Mouse (Mus musculus): Measurements from ENCODE around the gene Ranbp17.
A peak's percentile ranks its signal among the peaks of the same experiment; 100 is the strongest.

Gene Ranbp17

DNA sequence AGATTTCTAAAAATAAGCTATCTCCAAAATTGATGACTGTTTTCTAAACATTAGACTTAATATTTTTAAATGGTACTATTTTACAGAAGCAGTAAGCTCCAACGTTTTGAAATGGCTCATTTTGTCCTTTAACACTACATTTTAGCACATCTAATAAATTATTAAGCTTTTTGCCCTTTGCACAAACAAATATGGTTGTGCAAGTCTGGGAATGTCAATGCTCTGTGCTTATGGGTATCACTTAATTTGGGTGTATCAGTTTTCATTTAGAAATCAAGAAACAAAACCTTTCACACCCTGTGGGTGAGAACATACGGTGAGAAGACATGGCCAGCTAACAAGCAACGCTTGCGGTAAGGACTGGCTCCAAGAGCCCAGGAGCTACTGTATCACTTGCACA lies 108.9 kb downstream of the Ranbp17 start:
- DNase-seq, result no peak

DNA sequence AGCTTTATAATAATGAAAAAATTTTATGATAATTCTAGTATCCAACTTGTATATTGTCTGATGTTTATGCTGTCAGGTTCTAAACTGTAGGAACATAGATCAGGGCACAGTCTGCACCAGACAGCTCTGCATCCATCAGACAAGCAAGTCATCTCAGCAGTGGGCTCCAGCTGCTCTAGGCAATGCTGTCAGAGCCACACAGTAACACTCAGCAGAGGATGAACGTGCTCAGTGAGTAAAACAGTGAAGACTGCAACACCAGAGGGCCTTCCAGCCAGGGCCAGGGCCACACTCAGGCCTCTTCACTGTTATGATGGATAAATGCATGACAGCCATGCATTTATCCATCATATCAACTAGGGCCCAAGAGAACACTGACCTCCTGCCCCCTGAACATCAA lies 114.2 kb downstream of the Ranbp17 start:
- no peak for DNase-seq

DNA sequence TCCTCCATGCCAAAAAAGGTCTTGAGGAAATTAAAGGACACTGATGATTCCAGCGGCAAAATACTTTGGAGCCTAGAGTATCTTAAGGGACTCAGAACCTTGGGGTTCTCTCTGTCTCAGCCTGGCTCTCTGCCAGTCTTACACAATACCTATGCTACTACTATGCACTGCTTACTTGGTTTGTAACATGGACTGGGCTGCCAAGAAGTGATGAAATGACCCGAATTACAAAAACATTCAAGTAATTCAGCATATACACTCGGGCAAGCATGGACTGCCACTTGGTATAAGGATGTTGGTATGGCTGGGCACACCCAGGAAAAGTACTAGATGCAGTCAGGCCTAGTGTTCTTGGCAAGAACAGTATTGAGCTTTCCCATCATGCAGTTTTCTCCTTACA lies 114.8 kb downstream of the Ranbp17 start:
- DNase-seq, result no peak

DNA sequence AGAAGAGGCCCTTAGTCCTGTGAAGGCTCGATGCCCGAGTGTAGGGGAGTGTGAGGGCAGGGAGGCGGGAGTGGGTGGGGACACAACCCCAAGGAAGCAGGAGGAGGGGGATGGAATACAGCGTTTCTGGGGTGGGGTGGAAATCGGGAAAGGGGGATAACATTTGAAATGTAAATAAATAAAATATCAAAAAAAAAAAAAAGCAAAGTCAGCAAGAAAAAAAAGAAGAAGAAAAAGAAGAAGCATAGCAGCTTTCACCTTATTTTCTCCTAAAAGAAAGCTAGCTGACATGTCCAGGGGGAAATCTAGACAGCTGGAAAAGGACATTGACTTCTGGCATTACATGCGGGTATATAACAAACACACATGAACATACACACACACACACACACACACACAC lies 117.3 kb downstream of the Ranbp17 start:
- DNase-seq, result no peak

DNA sequence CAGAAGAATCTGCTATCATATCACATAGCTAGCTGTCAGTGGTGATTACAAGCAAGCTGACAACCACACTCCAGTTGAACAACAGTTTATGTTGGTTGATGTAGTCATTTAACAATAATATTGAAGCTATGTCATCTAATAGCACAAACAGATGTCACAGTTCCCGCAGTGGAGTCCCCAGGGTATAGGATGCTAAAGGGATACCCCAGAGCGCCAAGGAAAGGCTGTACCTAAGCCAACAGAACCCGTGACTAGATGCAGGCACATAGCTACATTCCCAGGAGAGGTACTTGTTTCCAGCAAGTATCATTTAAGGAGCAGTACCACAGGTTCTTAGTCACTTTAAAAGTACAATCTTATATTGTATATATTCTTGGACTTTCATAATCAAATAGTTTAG lies 119.5 kb downstream of the Ranbp17 start:
- no peak for DNase-seq

DNA sequence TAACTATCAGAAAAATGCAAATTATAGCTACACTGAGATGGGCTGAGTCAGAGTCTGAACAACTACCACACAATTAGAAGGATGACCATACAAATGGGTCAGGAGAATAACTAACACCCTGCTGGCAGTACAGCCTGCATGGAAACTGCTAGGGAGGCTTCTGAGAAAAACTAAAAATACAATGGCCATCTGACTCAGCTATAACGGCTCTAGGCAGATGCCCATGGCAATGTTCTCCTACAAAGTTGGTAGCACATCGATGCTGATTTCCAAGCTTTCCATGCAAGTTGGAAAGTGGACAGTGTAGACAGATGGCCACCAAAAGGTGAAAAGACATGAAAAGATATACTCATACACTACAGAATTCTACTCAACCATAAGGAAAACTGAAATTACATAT lies 124.9 kb downstream of the Ranbp17 start:
- no peak for DNase-seq

DNA sequence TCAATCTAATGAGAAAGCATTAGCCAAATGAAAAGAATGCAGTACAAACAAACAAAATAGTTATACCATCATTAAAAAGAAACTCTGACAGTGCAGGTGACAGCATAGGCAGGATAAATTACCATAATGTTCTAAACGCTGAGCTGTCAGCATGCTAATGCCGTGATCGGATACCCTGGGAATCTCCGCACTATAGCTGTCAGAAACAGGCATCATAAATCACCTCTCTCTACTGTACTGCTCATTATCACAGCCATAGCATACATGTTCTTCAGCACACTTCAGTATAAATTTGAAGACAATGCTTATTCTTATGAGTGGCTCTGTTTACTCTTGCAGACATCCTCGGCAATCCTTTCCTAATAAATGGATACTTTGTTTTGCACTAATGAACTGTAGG lies 151.7 kb downstream of the Ranbp17 start:
- DNase-seq, result no peak

DNA sequence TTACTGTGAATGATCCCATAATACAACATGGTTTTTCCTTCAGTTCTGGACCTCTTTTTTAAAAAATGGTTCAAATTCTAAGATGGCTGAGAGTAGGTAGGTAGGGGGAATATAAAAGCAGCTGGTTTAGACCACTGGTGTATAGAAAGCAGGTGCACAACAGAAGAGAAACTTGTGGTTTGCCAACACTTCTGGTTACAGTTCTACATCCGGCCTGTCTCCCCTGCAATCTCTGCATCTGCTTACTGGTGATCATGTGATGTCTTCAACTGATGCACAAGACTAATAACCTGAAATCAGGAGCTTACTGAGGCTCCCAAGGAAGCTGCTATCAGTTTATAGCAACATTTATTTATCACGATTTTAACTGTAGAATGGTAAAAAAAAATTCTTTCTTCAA lies 164.3 kb downstream of the Ranbp17 start:
- no peak for DNase-seq

DNA sequence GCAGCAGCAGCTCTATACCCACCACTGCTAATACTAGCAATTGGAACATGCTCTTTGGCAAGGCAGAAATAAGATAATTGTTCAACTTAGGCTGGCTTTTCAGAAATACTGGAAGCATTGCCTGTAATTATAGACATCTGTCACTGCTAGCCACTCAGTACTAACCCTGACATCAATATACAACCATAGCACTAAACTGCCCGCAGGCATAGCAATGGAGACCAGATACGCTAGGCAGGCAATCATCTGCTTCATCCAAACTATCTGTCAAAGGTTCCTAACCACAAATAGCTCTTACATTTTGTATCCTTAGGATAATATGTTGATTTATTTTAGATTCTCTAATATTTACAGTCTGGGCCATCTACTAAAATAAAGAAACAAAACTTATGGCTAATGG lies 171.5 kb downstream of the Ranbp17 start:
- DNase-seq, result no peak

DNA sequence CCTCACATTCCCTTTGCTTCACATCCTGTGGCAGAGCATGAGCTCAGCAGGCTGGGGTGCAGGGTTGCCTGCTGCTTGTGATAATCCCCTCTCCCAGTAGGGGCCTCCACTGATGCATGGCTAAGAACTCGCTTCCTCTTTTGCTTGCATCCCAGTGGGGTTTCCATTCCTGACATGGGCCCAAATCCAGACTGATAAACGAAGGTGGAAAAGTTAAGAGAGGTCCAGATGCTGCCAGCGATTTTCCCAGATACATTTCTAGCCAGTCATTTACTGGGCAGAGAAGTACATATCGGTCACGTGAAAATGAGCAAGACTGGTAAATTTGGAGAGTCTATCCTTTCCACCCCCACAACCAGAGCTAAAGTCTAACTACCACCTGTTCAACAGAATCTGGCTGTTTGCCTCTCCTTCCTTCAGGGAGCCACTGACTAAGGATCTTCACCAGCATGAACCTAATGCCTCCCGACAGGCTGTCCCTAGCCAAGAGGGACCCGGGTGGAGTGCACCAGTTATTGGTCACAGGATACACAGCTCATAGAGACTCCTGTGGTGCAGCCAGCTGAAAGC lies 176.9 kb downstream of the Ranbp17 start:
- peak in 1 of 2 experiments; percentile 37 for DNase-seq

DNA sequence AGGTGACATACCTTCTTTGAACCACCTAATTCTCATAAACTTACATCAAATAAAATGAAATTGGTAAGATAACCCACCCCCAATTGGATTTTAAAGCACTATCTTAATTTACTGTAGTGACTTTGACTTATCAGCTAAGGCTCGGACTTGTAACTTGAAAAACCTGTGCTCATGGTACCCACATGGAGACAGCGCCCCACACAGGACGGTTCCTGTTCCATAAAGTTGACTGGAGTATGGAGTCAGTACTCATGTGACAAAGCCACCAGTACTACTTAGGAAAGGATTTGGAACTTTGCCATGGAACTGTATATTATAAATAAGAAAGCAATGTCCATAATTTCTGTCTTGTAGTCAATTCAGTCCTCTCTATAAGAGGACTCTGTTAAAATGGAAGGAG lies 177.9 kb downstream of the Ranbp17 start:
- no peak for DNase-seq

DNA sequence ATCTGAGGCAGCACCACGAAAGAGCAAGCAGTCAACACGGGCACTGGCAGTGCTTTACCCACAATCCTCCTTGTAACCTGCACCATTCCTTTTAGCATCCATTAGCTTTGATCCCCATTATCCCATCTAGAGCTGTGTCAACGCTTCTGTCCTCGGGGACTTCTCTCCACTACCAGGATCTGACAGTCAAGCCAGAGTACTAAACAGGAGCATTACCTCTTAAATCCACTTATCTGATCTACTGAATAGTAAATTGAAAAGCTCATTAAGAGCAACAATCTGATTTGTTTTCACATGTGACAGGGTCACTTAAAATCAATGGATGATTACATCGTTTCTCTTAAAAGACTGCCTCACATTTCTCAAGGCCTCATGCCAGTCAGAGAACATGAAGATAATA lies 181.4 kb downstream of the Ranbp17 start:
- DNase-seq, result no peak

DNA sequence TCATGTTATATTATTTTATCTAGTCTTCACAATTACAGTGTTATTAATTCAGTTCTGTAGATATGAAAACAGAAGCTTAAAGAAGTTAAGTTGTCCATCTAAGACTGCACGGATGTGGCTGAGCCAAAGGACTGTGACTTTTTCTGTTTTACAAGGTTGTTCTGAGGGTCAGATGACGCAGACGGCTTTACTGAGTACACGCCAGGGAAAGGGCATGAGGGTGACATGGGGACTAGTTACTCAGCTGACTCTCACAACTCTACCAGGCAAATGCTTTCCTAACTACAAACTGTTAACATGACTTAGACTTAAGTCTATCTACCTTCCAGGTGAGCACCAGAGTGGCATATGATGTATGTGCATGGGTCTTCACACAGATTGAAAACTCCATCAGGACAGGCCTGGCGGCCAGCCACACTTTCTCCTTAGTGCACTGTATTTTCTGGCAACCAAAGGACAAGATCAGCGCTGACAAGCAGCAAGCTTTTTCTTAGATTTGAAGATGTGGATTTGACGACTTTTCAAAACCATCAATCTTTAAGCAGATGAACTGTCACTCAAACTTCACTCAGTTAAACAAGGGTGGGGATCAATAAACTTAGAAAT lies 194.4 kb downstream of the Ranbp17 start:
- no peak for DNase-seq

DNA sequence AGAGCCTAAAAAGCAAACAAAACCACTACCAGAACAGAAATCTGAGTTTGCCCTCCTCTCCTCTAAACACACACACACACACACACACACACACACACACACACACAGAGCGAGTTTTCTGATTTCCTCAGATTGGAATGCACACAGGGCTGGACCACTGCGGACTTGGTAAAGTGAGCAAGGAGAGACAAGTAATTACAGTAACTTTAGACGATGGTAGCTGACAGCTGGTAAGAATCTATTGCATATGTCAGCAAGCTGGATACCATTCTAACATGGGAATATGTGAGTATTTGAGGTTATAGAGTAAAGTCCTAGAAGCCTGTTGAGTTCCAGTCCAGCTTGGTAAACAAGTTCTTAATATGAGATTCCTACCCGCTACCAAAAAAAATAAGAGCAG lies 204.0 kb downstream of the Ranbp17 start:
- DNase-seq, result no peak

DNA sequence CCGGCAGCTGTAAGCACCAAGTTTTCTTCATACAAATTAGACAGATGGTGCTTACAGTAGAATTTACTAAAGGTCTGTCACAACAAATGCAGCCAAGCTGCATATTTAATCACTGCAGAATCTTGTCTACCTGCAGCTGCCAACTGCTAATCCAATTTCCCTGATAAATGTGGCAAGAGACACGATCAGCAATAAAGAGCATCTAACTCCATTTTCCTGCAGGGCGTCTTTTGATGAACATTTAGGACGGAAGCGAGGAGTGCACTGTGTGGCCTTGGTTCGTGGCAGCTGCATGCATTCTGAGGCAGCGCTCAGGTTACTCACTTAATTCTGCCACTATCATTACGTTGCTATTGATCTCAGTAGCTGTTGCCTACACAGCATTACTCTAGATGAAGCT lies 212.7 kb downstream of the Ranbp17 start:
- no peak for DNase-seq

DNA sequence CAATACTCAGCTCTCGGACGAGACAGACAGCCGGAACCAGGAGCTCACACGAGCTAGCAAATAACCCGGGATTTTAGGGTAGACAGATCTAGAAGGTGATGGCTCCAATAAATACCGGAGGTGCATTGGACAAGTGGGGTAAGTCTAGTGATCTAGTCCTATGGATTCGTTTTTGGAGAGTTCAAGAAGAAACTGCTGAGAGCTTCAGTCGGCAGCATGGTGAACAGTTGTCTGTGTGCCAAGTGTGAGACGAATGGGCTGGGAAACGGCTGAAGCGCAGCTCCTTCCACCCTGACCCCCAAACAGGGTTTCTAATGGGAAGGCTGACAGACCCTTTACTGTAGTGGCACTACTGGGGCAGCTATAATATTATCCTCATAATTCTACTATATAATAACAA lies 214.2 kb downstream of the Ranbp17 start:
- DNase-seq, result no peak

DNA sequence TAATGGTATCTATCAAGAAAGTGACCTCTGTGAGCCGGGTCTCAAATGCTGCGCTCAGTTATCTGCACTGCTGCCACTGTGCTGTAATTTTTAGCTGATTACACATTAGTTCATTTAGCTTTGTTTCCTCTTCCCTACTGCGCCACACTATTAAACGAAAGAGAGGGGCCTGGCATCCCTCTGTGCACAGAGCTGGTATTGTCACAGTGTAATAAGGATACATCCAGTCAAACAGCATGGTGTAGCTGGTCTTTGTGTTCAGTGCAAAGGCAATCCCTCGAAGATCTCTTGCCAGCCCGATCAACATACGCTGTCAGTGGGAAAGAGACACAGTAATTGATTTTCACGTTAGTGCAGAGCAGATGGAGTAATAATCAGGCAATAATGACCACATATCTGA lies 216.4 kb downstream of the Ranbp17 start:
- DNase-seq, result no peak

DNA sequence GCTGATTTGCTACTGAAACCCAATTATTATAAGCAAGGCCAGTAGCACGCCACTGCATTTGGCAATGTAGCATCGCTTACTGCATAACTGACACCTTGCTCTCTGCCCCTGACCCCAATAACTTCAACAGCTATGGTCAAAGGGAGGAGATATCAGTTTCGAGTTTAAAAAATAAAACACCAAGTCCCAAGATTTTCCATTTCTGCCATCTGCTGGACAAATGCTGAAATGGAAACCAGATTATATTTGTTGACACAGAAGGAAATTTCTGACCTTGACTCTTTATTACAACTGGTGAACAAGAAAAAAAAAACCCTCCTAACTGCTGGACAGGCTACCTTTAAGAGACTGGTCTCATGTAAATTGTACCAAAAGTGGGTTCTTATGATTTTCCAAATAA lies 218.1 kb downstream of the Ranbp17 start:
- DNase-seq, result peak; percentile 7 to 21

DNA sequence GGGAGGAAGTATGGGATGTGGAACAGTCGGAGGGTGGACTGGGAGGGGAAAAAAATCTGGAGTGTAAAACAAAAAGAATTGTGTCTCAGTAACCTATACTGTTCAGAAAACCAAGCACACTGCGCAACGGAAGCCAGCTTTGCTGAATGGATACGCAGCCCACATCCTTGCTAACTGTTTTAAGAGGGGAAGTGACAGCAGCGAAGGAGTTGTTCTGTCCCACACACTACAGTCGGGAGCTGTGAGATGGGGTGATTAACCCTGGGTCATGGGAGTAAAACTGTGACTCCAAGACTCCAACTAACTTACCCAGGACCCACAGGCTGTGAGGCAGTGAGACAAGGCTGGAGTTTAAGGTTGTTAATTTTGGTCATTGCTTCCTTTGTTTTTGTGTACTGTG lies 219.5 kb downstream of the Ranbp17 start:
- no peak for DNase-seq

DNA sequence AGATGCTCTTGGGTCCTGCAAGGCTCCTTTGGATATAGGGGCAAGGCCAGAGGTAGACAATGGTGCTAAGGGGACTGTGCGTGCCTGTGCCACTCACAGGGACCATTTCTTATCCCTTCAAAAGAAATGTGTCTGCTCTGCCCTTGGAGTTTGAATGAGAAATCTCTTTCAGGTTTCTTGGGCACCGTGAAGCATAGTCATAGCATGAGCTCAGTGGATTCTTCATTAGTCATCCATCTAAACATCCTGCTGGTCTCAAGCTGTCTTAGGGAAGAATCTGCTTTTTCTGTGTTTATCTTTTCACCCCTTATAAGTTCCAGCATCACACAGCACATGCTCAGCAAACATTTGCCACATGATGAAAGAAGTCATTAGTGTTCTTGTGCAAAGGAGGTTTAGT lies 235.0 kb downstream of the Ranbp17 start:
- no peak for DNase-seq

DNA sequence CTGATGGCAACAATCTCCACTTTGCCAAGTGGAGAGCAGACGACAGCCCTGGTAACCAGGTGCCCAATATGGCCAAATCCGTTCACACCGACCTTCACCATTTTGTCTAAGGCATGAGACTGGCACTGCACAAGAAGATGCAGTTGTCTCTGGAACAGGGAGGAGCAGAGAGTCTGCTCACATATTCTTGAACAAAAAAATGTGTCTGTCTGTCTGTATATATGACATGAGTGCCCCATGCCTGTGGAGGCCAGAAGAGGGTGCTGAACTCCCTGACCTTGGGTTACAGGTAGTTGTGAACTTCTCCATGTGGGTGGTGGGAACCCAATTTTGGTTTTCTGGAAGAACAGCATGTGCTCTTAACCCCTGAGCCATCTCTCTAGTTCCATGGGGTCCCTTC lies 236.9 kb downstream of the Ranbp17 start, which contains the start of gene Gm12117:
Gene Gm12117, minus strand, starts transcription at position 101 of the 400 bp plus-strand sequence.
- DNase-seq, result no peak

DNA sequence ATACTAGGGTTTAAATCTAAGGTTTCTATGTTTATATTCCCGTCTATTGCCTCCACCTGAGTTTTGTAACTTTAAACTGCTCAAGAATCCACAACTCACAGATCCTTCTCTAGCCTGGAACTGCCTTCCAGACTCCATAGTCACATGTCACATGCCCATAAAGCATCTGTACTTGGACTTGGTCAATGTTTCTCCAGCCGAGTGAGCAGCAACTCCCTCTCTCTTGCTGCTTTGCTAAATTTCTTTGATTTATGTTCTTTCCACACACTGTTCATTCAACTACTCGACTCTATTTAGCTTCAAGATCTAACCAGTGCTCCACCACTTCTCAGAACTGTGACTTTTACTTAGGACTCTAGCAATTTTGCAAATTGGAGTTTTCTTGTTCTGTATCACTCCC lies 238.7 kb downstream of the Ranbp17 start:
- DNase-seq, result no peak

DNA sequence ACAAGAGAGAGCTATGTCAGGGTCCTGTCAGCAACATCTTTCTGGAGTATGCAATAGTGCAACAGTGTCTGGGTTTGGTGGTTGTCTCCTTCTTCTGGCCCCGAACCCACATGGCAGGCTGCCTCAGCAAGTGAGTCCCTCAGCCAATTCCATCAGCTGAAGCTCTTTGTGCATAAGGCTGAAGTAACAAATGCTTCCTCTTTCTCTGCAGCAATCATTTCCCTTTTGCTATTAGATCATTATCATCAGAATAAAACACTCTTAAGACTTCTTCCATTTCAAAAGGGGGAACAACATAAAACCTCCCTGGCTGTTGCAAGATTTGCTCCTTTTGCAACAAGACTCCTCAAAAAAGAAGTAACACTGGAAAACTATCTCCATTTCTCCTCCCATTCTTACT lies 239.3 kb downstream of the Ranbp17 start:
- no peak for DNase-seq

DNA sequence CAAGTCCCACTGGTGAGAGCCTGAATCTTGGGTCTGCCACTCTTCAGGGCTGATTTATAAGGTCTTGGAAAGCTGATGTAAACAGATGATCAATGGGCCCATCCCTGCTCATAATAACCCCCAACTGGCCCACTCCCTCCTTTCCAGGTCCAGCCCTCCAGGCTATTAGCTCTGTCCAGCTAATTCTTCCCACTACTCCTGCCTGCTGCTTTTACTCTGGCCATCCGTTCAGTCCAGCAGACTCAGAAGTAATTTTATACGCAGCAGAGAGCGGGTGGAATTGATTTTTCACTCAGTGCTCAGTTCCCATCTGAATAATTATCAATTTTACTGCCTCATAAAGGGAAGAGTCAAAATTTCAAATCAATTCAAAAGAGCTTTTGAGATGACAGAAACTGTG lies 273.3 kb downstream of the Ranbp17 start:
- no peak for DNase-seq

DNA sequence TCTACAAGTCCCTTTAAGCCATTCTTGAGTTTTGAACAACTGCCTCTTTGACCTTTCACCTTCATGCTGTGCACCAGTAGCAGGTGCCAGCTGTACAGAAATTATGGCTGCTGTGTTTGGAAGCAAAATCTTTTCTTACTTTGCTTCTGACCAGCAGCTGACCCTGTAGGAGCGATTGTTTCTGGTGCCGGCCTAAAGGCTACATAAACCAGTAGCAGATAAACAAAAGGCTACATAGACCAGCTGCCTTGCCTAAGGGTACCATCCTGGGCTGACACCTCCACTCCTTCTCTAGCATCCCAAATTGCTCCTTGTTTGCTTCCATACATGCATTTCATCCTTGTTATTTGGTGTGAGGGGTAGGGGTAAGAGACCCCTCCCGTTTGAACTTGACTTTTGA lies 279.4 kb downstream of the Ranbp17 start:
- no peak for DNase-seq

Data from kidney, postnatal 36 days (tissue).